Mouse (Mus musculus) limb, embryonic 13.5 days (tissue): ENCODE data around the gene Cdk5r1. TPM values are rescaled to one million over a fixed set of nuclear protein-coding genes. Genes with fewer than 3 reads are reported as not detected.

Source experiments
- ATAC-seq: fragments of 200-750 bp; cut with Nextera tagmentation; 2 replicates; pipeline ENCODE4 v1.8.0; 2017; ENCODE audit warnings: low read depth, moderate number of reproducible peaks, moderate TSS enrichment; ENCODE audit not compliant: low FRiP score
- H3K27ac ChIP-seq: fragments of 300-500 bp; sonication (generic); 2 replicates; pipeline ENCODE4 v1.5.1; 2015; ENCODE audit warnings: inconsistent platforms, mild to moderate bottlenecking, moderate library complexity
- H3K27me3 ChIP-seq: fragments of 300-500 bp; sonication (generic); 2 replicates; pipeline ENCODE4 v1.6.1; 2015; ENCODE audit warnings: mild to moderate bottlenecking, inconsistent platforms
- H3K36me3 ChIP-seq: fragments of 300-500 bp; sonication (generic); 2 replicates; pipeline ENCODE4 v1.6.1; 2015; ENCODE audit warnings: inconsistent platforms, mild to moderate bottlenecking, moderate library complexity
- H3K4me1 ChIP-seq: fragments of 300-500 bp; sonication (generic); 2 replicates; pipeline ENCODE4 v1.6.1; 2015; ENCODE audit warnings: inconsistent platforms
- H3K4me2 ChIP-seq: fragments of 300-500 bp; sonication (generic); replicated peaks from 2 replicates; pipeline ENCODE4 v1.6.1; 2015; ENCODE audit warnings: inconsistent platforms, mild to moderate bottlenecking, moderate library complexity
- H3K4me3 ChIP-seq: fragments of 300-500 bp; sonication (generic); 2 replicates; pipeline ENCODE4 v1.5.1; 2015; ENCODE audit warnings: moderate library complexity, mild to moderate bottlenecking, inconsistent platforms
- H3K9ac ChIP-seq: fragments of 300-500 bp; sonication (generic); 2 replicates; pipeline ENCODE4 v1.6.1; 2015; ENCODE audit warnings: mild to moderate bottlenecking, inconsistent platforms
- H3K9me3 ChIP-seq: fragments of 300-500 bp; sonication (generic); 2 replicates; pipeline ENCODE4 v1.6.1; 2016; ENCODE audit warnings: inconsistent platforms
- WGBS: fragments of 180-500 bp; shearing (Covaris S2); methylation state at CpG from one replicate; pipeline ENCODE4 v1.1.7; 2015; 5-methylcytosine and 5-hydroxymethylcytosine counted together
- polyA plus RNA-seq: library from polyadenylated mRNA; unstranded; fragments of >200 nt; fragmentation: Nextera tagmentation; extraction: Ambion mirVana; gene quantifications from 2 replicates; pipeline ENCODE4 v1.2.1, GENCODE M21; 2015

The Cdk5r1 gene
- polyA plus RNA-seq, 1 experiment from 2014 or later: 3.3 TPM

DNA sequence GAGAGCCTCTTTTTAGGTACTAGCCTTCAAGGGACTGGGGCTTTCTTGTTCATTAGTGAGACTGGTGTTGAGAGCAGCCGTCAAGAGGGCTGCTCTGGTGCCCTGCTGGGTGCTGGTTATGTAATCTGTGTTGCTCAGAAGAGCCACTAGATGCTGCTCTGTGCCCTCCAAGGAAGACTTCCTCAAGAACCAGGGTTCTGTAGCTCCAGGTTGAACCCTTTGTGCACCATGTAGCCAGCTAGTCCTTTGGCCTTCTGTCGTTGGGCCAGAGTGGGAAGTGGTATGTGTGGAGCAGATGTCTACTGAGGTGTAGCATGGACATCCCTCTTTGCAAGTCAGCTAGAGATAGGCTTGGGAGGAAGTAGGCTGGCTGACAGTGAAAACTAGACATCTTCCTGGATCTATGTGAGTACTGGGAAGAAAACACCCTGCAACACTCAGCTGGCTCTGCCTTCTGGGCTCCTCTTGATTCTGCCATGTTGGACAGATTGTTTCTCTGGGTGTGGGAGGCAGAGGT is 2.6 kb upstream of the Cdk5r1 start:
- no peak overlapping the region for H3K4me2 ChIP-seq
- no peak overlapping the region for H3K9ac ChIP-seq
- no peaks in the 10 kb centered on the region for H3K9me3 ChIP-seq
- no peak for ATAC-seq
- WGBS: 56% methylated on average over 2 of the region's 2 CpGs
- no peak overlapping the region for H3K4me3 ChIP-seq
- peaks cover 45% of the 10 kb centered on the region for H3K36me3 ChIP-seq
- H3K4me1 ChIP-seq: peaks cover 26% of the 10 kb centered on the region
- H3K27ac ChIP-seq: no peak overlapping the region
- peaks cover 10% of the 10 kb centered on the region; the same call in 1 of the 2 replicates for H3K27me3 ChIP-seq

DNA sequence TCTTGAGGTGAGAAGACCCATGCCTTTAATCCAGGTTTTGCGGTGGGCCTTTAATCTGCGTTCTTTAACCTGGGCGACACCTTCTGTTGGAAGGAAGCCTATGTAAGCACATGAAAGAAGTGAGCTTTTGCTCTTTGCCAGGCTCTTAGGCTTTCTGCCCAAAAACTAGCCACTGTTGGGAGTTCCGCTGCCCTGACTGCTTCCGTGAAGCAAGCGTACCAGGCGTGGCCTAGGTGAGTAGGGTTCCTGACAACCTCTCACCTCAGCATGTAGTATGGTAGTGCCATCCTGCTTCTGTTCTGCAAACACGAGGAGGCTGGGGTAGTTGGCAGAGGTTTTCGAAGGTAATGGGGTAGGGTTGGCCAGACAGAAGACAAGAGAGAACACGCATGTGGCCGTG is 2.0 kb upstream of the Cdk5r1 start:
- ATAC-seq: no peak
- H3K27me3 ChIP-seq: peaks cover 10% of the 10 kb centered on the region; the same call in 1 of the 2 replicates
- H3K9me3 ChIP-seq: no peaks in the 10 kb centered on the region
- no peak overlapping the region for H3K4me2 ChIP-seq
- no peak overlapping the region for H3K4me3 ChIP-seq
- peaks cover 39% of the 10 kb centered on the region for H3K36me3 ChIP-seq
- H3K27ac ChIP-seq: no peak overlapping the region
- 85% methylated on average over 11 of the region's 11 CpGs for WGBS
- H3K4me1 ChIP-seq: peaks cover 32% of the 10 kb centered on the region
- H3K9ac ChIP-seq: no peak overlapping the region

DNA sequence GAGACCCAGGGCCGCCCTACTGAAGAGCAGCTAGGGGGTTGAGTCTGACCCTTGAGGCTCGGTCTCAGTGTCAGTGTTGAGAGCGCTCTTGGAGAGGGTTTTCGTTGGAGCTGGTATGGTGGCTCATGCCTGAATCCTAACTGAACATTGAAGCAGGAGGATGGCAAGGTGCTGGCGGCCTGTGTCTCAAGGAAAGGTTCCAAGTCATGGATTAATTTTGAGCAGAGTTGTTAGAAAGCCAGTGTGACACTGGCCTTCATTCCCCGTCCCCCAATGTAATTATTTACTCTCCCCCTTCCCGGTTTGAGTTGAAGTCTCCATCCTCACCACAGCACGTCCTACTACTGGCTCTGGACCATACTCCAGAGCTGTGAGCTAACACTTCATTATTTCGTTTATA is 1.3 kb upstream of the Cdk5r1 start:
- peaks cover 32% of the 10 kb centered on the region for H3K36me3 ChIP-seq
- peaks cover 34% of the 10 kb centered on the region for H3K4me1 ChIP-seq
- no peak overlapping the region for H3K27ac ChIP-seq
- H3K27me3 ChIP-seq: peaks cover 10% of the 10 kb centered on the region; the same call in 1 of the 2 replicates
- no peak overlapping the region for H3K4me3 ChIP-seq
- H3K9ac ChIP-seq: no peak overlapping the region
- ATAC-seq: no peak
- H3K4me2 ChIP-seq: no peak overlapping the region
- 80% methylated on average over 9 of the region's 9 CpGs for WGBS
- H3K9me3 ChIP-seq: no peaks in the 10 kb centered on the region

DNA sequence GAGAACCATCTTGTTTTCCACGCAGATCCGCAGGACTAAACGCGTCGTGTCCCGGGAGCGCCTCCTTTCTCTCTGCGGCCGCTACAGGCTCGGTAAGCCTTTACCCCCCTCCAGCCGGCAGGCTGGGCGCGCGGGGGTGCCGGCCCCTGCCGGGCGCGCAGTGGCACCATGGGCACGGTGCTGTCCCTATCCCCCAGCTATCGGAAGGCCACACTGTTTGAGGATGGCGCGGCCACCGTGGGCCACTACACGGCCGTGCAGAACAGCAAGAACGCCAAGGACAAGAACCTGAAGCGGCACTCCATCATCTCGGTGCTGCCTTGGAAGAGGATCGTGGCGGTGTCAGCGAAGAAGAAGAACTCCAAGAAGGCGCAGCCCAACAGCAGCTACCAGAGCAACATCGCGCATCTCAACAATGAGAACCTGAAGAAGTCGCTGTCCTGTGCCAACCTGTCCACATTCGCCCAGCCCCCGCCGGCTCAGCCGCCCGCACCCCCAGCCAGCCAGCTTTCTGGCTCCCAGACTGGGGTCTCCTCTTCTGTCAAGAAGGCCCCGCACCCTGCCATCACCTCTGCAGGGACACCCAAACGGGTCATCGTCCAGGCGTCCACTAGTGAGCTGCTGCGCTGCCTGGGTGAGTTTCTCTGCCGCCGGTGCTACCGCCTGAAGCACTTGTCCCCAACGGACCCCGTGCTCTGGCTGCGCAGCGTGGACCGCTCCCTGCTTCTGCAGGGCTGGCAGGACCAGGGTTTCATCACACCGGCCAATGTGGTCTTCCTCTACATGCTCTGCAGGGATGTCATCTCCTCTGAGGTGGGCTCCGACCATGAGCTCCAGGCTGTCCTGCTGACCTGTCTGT is 747 bp downstream of the Cdk5r1 start:
- Histone ChIP-seq H3K27me3 (peaks cover 10% of the 10 kb centered on the region; the same call in 1 of the 2 replicates), H3K36me3 (peaks cover 18% of the 10 kb centered on the region), H3K9ac (peak overlapping the region; percentile 82), H3K4me3 (peak overlapping the region; percentile 77), H3K4me1 (peaks cover 34% of the 10 kb centered on the region), H3K9me3 (no peaks in the 10 kb centered on the region), H3K27ac (peak overlapping the region; percentile 61; the same call in 1 of the 2 replicates), H3K4me2 (peak overlapping the region; percentile 98)
- 14% methylated on average over 51 of the region's 55 CpGs for WGBS
- ATAC-seq: peak; percentile 16; the same call in 1 of the 2 replicates

DNA sequence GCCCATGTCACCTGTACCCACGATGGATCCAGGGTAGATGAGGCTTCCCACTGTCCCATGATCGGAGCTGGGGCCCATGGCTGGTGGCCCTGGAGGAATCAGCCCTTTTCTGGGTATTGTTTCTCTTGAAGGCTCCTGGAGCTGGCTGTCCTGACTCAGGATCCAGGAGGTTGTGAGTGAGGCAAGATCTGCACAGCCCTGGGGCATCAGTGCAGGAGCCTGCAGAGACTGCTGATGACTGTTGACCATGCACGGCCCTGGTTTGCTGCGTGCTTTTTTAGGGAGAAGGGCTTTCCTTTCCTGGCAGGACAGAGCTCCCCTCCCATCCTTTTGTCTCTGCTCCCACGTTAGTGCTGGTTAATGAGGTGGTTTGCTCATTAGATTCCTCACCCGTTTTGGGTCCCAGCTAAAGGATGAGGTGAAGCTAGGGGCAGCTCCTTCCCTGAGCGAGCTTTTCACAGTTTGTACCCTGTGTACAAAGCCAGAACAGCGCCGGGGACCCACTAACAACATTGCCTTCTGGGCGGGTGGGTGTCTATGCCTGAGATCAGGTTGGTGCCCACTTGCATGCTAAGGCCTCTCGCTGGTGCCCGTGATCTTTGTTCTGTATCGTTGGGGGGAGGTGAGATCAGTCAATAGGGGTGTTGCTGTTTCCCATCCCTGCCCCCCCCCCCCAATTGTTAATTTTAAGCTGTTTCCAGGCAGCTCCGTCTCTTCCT is 2.0 kb downstream of the Cdk5r1 start:
- 62% methylated on average over 14 of the region's 14 CpGs for WGBS
- H3K9ac ChIP-seq: no peak overlapping the region
- peaks cover 34% of the 10 kb centered on the region for H3K4me1 ChIP-seq
- ATAC-seq: no peak
- peak overlapping the region; percentile 77 for H3K4me3 ChIP-seq
- H3K36me3 ChIP-seq: peaks cover 7% of the 10 kb centered on the region
- no peak overlapping the region for H3K27ac ChIP-seq
- no peaks in the 10 kb centered on the region for H3K9me3 ChIP-seq
- H3K27me3 ChIP-seq: peaks cover 10% of the 10 kb centered on the region; the same call in 1 of the 2 replicates
- H3K4me2 ChIP-seq: peak overlapping the region; percentile 98

DNA sequence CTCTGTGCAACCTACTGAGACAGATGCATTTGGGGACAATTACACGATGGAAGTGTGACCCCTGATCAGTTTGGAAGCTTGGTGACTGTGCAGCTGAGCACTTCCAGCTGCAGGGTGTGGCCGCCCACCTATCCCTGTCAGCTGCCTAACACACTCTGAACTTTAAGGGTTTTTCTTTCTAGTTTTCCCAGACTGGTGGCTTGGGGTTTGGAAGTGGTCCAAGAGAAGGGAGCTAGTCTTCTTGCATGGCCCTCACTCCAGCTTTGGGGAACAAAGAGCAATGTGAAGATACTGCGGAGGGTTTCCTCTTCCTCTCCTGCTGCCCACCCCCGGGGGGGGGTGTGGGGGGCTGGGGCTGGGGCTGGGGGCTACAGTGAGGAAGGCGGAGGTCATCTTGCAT is 2.6 kb downstream of the Cdk5r1 start:
- H3K27me3 ChIP-seq: peaks cover 10% of the 10 kb centered on the region; the same call in 1 of the 2 replicates
- WGBS: 66% methylated on average over 5 of the region's 5 CpGs
- peak overlapping the region; percentile 77 for H3K4me3 ChIP-seq
- H3K4me2 ChIP-seq: peak overlapping the region; percentile 98
- H3K36me3 ChIP-seq: peaks cover 2% of the 10 kb centered on the region; the same call in 1 of the 2 replicates
- H3K9ac ChIP-seq: peak overlapping the region; percentile 43; the same call in 1 of the 2 replicates
- H3K9me3 ChIP-seq: no peaks in the 10 kb centered on the region
- peaks cover 34% of the 10 kb centered on the region for H3K4me1 ChIP-seq
- no peak overlapping the region for H3K27ac ChIP-seq
- no peak for ATAC-seq

DNA sequence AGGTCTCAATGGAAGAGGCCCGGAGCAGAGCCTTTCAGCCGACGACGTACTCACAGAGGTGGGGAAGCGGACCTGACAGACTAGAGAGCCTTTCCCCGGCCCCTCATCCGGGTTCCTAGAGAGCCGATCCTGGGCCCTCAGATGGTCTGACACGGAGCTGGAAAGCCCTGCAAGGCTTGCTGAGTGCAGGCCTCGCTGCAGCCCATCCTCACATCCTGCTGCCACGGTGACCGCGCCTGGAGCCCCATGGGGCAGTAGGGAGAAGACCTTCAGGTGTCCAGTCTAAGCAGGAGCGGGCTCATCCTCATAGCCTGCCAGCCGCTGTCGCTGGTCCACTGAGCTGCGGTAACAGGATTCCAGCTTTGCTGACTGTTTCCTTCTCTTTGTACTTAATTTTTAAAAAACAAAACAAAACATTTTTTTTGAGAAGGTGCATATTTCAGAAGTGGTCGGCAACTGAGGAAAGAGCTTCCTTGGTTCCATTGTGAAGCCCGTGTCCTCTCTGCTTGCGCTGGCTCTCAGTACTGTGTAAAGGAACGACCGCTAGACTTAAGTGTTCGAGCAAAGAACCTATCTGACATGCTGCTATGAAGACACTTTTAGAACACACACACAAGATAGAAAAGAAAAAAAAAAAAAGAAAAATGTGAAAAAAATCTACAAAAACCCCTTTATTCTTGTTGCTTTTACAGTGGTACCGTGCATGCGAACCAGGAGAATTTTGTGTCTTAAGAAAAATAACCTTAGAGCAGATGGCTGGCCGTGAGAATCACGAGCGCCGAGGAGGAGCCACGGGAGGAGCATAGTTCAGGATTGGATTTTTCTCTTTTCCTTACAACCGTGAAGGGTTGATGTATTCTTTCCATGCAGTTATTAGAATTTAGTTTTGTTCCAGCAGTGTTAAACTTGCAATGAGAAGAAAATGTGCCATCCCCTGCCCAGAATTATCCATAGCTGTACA is 3.4 kb downstream of the Cdk5r1 start:
- Histone ChIP-seq H3K9ac (peak overlapping the region; percentile 43), H3K4me1 (peaks cover 34% of the 10 kb centered on the region), H3K36me3 (no peaks in the 10 kb centered on the region; the same call in 1 of the 2 replicates), H3K27ac (no peak overlapping the region), H3K9me3 (no peaks in the 10 kb centered on the region), H3K4me3 (peak overlapping the region; percentile 77), H3K27me3 (peaks cover 10% of the 10 kb centered on the region; the same call in 1 of the 2 replicates), H3K4me2 (peak overlapping the region; percentile 98)
- no peak for ATAC-seq
- WGBS: 82% methylated on average over 31 of the region's 31 CpGs

DNA sequence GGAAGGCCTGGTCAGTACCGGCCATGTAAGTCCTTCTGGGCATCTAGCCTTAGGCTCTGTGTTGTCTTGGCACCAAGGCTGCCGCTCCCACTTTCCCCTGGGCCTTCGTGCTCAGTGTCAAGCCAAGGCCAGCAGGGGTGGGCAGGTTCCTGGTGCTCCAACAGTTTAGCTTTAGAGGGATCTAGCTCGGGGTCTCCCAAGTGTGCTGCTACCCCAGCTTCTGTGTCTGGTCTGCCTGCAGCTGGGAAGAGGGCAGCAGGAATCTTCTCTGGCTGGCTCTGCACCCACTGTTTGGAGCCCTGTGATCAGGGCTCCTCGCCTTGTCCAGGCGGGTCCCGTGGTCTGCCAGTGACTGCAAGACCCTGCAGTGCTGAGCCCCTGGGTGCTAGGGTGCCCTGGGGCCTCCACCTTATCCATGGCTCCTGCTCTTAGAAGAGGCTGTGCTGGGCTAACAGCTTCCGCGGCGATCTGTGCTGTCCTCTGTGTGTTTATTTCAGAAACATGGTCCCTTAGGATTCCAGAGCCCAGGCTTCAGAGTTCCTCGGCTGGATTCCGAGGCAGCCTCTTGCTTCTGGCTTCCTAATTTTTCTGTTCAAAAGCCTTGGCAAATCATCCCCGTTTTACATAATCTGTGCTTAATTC is 4.7 kb downstream of the Cdk5r1 start:
- H3K27me3 ChIP-seq: peaks cover 10% of the 10 kb centered on the region; the same call in 1 of the 2 replicates
- 0 out of 2 replicates have a peak overlapping the region, but pooled peaks have one; percentile 19 for H3K9ac ChIP-seq
- H3K27ac ChIP-seq: no peak overlapping the region
- 77% methylated on average over 13 of the region's 13 CpGs for WGBS
- H3K4me1 ChIP-seq: peaks cover 28% of the 10 kb centered on the region
- ATAC-seq: no peak
- no peaks in the 10 kb centered on the region; the same call in 1 of the 2 replicates for H3K36me3 ChIP-seq
- no peaks in the 10 kb centered on the region for H3K9me3 ChIP-seq
- no peak overlapping the region for H3K4me3 ChIP-seq
- no peak overlapping the region; the same call in 1 of the 2 replicates for H3K4me2 ChIP-seq

DNA sequence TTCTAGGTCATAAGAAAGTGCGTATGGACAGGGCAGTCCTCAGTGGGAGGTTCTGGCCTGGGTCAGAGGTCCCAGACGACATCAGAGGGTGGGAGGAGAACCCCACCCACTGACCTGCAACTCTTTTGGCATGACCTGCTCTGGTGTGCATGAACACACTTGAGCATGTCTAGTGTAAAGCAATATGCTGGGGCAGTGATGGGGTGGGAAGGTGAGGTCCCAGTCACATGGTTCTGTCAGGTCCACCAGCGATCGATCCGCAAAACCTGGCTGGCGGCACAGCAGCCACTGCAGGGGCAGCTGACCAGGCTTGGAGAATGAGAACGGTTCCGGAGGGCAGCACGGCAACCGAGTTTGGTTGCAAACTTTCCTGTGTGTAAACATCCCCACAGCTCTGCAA is 5.5 kb downstream of the Cdk5r1 start:
- Histone ChIP-seq H3K4me1 (peaks cover 27% of the 10 kb centered on the region), H3K36me3 (no peaks in the 10 kb centered on the region; the same call in 1 of the 2 replicates), H3K4me3 (no peak overlapping the region), H3K9ac (no peak overlapping the region), H3K27me3 (peaks cover 10% of the 10 kb centered on the region; the same call in 1 of the 2 replicates), H3K27ac (no peak overlapping the region), H3K4me2 (no peak overlapping the region), H3K9me3 (no peaks in the 10 kb centered on the region)
- no peak for ATAC-seq
- 78% methylated on average over 10 of the region's 10 CpGs for WGBS

DNA sequence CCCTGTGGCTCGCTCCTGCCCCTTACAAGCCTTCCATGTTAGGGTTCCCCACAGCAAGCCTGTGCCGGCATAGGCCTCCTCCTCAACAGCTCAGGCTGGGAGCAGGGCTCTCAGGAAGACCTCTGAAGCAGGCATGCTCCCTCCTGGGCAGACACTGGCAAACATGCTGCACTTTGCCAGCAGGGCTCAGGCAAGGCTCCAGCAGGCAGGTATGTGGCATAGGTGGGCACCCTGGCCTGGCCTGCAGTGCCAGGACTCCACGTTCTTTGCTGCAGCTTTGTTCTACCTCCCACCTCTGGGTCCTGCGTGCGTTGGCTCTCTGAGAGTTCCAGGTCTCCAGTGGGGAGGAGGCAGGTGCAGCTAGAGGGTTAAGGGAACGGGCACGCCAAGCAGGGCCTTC is 6.1 kb downstream of the Cdk5r1 start:
- 83% methylated on average over 7 of the region's 7 CpGs for WGBS

More for the DNA sequence above, 6.1 kb downstream of the Cdk5r1 start:
- Histone ChIP-seq H3K9me3 (no peaks in the 10 kb centered on the region), H3K4me3 (no peak overlapping the region), H3K27ac (no peak overlapping the region), H3K4me2 (no peak overlapping the region), H3K27me3 (peaks cover 8% of the 10 kb centered on the region; the same call in 1 of the 2 replicates), H3K36me3 (no peaks in the 10 kb centered on the region; the same call in 1 of the 2 replicates), H3K9ac (no peak overlapping the region), H3K4me1 (peaks cover 21% of the 10 kb centered on the region)
- no peak for ATAC-seq
